Mouse (Mus musculus) thymus, adult 2 months (tissue): ENCODE measurements around the gene Zfhx3.

Experiments used
- CTCF ChIP-seq: fragments of 200-500 bp; IDR thresholded peaks from 2 replicates; pipeline ENCODE4 v1.5.1; 2012; ENCODE audit warnings: mild to moderate bottlenecking, control low read depth, low read length, moderate library complexity, borderline replicate concordance; ENCODE audit not compliant: control insufficient read depth, poor library complexity, insufficient read depth; ENCODE audit errors: extremely low read depth
- POLR2A ChIP-seq: fragments of 200-500 bp; IDR thresholded peaks from 2 replicates; pipeline ENCODE4 v1.6.1; 2012; ENCODE audit warnings: mild to moderate bottlenecking, low read length, control low read depth, moderate library complexity; ENCODE audit not compliant: control insufficient read depth, poor library complexity, insufficient read depth; ENCODE audit errors: extremely low read depth

GRCm38 (mm10) chr8:108819826-108820225 lies 877.4 kb downstream of the Zfhx3 start:
- TF ChIP-seq CTCF: no peak
- TF ChIP-seq POLR2A: no peak
